Mouse (Mus musculus) lung, postnatal 14 days (tissue): ENCODE results near the gene Bud23.
"Not testable (repeated sequence)": the region's sequence is repeated elsewhere in the genome, so short reads cannot be mapped to it uniquely, and the experiment has no call there.

Source experiments
- DNase-seq: peaks from one replicate; pipeline ENCODE4 v3.0.0; 2021

Bud23 gene

DNA sequence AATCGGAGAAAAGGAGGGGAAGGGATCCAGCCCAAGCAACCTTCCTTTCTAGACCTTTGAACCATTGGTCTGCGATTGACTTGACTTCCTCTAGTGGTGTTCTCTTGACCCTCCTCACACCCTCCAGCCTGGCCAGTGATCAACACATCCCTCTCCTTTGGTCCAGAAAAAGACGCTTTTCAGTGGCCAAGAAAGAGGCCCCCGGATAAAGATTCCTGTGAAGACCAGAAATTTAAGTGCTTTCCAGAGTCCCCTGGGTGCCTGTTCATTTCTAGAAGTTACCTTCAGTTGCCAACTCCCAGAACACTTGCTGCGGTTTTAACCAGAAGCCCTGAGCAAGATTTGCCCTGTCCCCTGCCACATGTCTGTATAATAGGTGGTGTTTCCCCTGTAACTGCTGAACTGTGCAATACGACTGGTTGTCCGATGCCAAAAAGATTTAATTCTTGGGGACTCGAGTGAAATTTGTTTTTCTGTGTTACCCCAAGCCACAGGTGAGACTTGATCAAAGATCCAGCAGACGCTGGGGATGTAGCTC is at the start of gene Bud23:
Gene Bud23 (minus strand): TSS at position 51 of the 538 bp plus-strand sequence.
- not testable (repeated sequence) for DNase-seq

GRCm38 (mm10) chr5:135113782-135114181 is 49.0 kb upstream of the Bud23 start:
- DNase-seq = no peak

- DNase-seq = no peak
Measured at GRCm38 (mm10) chr5:135109976-135110375, 45.2 kb upstream of the Bud23 start.

DNA sequence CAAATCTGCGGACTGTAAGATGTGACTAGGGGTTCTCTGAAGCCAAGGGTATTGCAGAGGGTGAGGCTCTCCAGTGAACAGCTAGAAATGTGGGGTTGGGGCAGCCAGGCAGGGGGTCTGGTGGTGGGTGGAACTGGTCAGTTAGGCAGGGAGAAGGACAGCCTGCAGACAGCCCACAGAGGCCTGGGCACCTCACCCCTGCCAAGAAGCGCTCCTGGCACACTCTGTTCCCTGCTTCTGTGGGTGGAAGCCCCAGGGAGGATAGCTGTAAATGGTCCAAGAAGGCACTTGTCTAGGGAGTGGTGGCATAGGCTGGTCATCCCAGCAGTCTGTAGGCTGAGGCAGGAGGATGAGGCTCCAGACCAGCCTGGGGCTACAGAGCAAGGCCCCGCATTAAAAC is 44.7 kb upstream of the Bud23 start:
- DNase-seq = no peak

DNA sequence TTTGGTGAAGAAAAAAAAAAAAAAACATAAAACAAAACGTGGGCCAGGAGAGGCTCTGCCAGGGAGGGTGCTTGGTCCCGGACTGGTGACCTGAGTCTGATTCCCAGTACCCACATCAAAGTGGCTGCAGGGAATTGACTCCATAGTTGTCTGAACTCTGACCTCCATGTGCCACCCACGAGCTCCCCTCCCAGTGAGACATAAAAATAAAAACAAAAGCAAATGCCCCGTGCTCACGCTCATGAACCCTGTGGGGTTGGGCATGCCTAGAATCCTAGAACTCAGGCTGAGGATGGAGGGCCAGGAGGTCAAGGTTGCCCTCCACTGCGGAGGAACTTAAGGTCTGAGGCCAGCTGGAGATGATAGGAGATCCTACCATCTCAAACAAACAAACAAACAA is 44.3 kb upstream of the Bud23 start:
- DNase-seq = no peak

DNA sequence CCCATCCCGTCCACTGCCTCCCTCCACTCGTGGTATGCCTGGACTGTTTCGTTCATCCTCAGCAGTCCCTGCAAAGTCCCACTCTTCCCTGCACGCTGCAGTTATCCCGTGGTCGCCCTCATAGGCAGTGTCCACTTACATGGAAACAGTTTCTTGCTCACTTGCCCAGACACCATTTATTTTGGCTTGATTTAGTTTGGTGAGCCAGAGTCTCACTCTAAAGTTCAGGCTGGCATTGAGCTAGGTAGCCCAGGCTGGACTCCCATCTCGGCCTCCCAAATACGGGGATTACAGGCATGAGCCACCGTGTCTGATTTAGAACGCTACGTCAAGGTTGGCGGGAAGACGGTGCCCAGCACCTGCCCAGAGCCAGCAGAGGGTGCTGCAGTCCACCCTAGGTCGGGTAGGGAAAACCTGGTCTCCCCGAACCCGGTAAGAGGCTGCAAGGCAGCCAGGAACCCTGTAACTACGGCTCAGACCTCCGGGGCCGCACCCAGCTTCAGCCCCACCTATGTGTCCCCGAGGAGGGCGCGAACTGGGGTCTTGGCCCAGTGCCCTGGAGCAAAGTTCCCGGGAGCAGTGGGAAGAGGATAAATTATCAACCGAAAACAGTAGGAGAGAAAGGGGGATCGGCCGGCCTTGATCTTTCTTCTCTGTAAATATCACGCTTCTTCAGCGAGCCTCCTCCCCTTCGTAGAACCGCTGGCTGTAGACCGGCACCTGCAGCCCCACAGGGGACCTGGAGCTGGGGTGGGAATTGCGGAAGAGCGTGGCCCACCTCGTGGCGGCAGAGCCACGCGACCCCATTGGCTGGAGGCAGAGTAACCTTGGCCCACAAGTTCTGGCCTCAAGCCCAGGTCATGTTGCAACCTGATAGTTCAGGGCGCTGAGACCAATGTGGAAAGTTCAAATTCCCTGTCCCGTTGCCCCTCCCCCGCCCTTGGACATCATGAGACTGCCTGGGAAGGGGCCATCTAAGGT is 43.1 kb upstream of the Bud23 start:
- peak; percentile 64 for DNase-seq

DNA sequence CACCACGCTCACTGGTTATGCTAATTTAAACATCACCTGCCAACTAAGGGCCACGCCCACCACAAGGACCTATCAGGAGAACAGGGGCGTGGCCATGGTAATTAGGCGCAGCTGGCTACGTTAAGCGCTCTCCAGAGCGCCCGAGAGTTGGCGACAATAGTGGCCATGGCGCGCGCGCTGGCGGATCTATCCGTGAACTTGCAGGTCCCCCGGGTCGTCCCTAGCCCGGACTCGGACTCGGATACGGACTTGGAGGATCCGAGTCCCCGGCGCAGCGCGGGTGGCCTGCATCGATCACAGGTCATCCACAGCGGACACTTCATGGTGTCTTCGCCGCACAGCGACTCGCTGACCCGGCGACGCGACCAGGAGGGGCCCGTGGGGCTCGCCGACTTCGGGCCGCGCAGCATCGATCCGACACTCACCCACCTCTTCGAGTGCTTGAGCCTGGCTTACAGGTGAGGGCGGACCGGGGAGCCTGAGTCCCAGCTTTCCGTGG is 42.0 kb upstream of the Bud23 start:
- DNase-seq = peak; percentile 79

GRCm38 (mm10) chr5:135103999-135104660 is 39.4 kb upstream of the Bud23 start:
- DNase-seq = peak; percentile 11

DNA sequence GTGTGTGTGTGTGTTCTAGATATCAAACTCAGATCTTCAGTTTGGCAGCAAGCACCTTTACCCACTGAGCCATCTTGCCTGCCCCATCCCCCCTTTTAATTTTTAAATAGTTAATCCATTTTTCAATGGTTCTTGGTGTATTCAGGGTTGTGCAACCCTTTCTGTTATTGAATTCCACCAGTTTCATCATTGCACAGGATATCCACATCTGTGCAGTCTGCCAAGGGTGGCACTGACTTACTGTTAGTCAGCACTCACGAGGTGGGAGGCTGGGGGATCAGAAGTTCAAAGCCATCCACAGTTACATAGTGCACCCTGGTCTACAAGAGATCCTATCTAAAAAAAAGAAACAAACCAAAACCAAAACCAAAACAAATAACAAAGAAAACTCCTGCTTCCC is 36.2 kb upstream of the Bud23 start:
- DNase-seq = no peak

DNA sequence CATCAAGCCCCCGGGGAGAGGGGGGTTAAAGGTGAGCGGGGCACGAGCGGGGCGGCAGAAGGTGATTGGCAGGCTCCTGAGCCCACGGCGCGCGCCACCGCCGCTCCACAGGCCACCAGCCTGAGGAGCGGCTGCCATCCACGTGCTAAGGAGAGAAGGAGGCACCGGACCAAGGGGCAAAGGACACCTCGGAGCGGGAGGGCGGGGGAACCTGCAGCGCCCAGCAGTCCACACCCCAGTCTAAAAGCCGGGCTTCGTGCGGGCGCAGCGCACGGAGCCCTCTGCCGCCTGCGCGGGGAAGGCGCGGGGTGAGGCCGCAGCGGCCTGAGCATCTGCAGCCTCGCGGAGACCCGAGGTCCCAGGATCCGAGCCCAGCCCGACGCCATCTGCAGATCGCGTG is 24.9 kb upstream of the Bud23 start, which contains the start of gene Mlxipl:
Gene Mlxipl (plus strand): TSS at position 238 of the 400 bp plus-strand sequence.
- DNase-seq = no peak

GRCm38 (mm10) chr5:135086871-135087270 is 22.1 kb upstream of the Bud23 start:
- no peak for DNase-seq

GRCm38 (mm10) chr5:135080539-135080938 is 15.8 kb upstream of the Bud23 start:
- DNase-seq = no peak

GRCm38 (mm10) chr5:135079578-135079977 is 14.8 kb upstream of the Bud23 start:
- no peak for DNase-seq

- no peak for DNase-seq
Measured at GRCm38 (mm10) chr5:135078482-135078810, 13.7 kb upstream of the Bud23 start.

- DNase-seq = peak; percentile 97
Measured at GRCm38 (mm10) chr5:135077564-135078481, 13.1 kb upstream of the Bud23 start, which contains the start of gene Vps37d. Gene Vps37d (minus strand): TSS chr5:135078266.

DNA sequence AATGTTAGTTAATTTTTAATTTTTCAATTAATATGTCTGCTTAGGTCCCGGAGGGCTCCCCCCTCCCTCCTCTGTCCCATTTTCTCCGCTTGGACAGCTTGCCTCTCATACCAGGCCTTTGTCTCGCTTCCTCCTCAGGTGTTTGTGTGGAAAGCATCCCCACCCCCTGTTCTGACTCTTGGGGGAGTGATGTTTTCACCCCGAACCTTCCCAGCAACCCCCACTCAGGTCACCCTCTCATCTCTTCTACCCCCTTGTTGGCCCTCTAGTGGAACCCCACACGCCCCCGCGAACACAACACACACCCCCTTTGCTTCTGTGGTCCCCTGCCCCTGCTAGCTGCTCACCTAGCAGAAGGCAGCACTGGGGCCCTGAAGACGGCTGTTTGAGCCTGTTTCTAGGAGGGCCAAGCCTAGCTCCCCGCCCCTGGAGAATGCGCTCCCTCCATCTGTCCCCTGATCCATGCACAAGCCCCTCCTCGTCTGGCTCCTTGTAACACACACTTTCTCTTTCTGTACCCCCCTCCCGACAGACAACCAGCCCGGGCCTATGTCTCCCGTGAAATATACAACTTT is 12.3 kb upstream of the Bud23 start:
- peak; percentile 13 for DNase-seq

DNA sequence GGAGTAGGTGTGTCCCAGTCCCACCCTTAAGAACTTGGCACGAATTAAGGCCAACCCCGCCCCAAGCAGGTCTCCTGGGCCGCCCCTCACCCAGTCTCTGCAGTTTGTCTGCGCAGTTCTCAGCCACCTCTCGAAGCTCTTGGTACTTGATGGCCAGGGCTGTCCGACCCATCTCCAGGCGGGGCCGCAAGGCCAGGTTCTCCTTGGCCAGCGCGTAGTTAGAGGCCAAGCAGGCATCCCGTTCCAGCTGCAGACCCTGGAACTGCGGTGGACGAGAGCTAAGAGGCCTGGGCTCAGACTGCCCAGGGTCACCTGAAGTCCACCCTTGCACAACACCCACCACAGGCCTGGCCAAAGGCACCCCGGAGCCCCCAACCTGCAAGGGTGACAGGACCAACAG is 11.6 kb upstream of the Bud23 start:
- DNase-seq = no peak

GRCm38 (mm10) chr5:135075655-135076054 is 10.9 kb upstream of the Bud23 start:
- no peak for DNase-seq

DNA sequence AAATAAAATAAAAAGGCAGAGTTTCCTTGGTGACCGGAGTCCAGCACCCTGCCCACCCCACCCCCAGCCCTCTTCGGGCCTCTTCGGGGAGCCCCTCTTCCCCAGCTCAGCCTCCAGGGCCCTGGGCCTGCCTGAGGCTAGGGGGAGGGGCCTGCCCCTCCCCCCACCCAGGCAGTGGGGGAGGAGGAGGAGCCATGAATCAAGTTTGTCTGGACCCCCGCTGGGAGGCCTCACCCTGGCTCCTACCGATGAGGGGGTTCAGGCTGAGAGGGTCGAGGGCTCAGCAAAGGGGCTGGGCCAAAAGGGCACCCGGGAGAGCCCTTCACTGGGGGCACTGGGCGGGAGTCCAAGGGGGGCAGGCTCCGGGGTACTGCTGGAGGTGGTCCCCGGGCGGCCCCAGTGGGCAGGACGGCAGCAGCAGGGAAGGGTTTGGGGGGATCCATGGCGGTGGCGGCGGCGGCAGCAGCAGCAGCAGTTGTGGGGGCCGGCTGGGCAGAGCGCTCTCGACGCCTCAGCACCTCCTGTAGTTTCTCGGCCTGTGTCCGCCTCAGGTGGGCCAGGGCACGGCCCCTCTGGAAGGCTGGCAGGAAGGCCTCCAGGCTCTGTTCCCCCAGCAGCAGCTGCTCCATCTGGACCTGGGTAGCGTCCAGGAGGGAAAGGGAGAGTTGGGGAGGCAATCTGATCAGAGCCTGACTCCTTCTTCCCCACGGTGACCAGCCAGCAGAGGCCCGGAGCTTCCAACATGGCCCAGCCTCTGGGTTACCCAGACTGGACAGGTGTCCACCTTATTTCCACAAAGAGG is 8.8 kb upstream of the Bud23 start:
- DNase-seq = no peak

- no peak for DNase-seq
Measured at GRCm38 (mm10) chr5:135072720-135073119, 8.0 kb upstream of the Bud23 start.

GRCm38 (mm10) chr5:135072061-135072460 is 7.3 kb upstream of the Bud23 start:
- DNase-seq = no peak
